Mouse (Mus musculus) neural tube, embryonic 11.5 days (tissue): Measurements from ENCODE around the gene Ndufb3. TPM values are rescaled to one million over a fixed set of nuclear protein-coding genes. Genes with fewer than 3 reads are reported as not detected.
"Not testable (repeated sequence)": the region's sequence is repeated elsewhere in the genome, so short reads cannot be mapped to it uniquely, and the experiment has no call there.

Source experiments
- ATAC-seq: fragments of 200-750 bp; cut with Nextera tagmentation; 2 replicates; pipeline ENCODE4 v1.8.0; 2017; ENCODE audit warnings: moderate number of reproducible peaks, mild to moderate bottlenecking, moderate TSS enrichment, moderate library complexity; ENCODE audit not compliant: insufficient read depth, low FRiP score, low TSS enrichment
- DNase-seq: peaks from one replicate; pipeline ENCODE4 v3.0.0-alpha.2; 2015; ENCODE audit warnings: low spot score
- H3K27ac ChIP-seq: fragments of 300-500 bp; sonication (generic); 2 replicates; pipeline ENCODE4 v1.5.1; 2014; ENCODE audit warnings: low read depth, mild to moderate bottlenecking, low read length
- H3K27me3 ChIP-seq: fragments of 300-500 bp; sonication (generic); 2 replicates; pipeline ENCODE4 v1.6.1; 2014; ENCODE audit warnings: mild to moderate bottlenecking, low read length, mixed read lengths; ENCODE audit not compliant: control insufficient read depth, insufficient read depth
- H3K36me3 ChIP-seq: fragments of 300-500 bp; sonication (generic); 2 replicates; pipeline ENCODE4 v1.6.1; 2014; ENCODE audit warnings: mild to moderate bottlenecking, low read length, moderate library complexity, mixed read lengths; ENCODE audit not compliant: control insufficient read depth, insufficient read depth
- H3K4me1 ChIP-seq: fragments of 300-500 bp; sonication (generic); 2 replicates; pipeline ENCODE4 v1.6.1; 2014; ENCODE audit warnings: low read length, mixed read lengths; ENCODE audit not compliant: control insufficient read depth, insufficient read depth
- H3K4me2 ChIP-seq: fragments of 300-500 bp; sonication (generic); 2 replicates; pipeline ENCODE4 v1.6.1; 2014; ENCODE audit warnings: low read depth, mild to moderate bottlenecking, moderate library complexity
- H3K4me3 ChIP-seq: fragments of 300-500 bp; sonication (generic); 2 replicates; pipeline ENCODE4 v1.5.1; 2014; ENCODE audit warnings: low read depth, low read length
- H3K9ac ChIP-seq: fragments of 300-500 bp; sonication (generic); 2 replicates; pipeline ENCODE4 v1.6.1; 2014; ENCODE audit warnings: mild to moderate bottlenecking, low read length
- H3K9me3 ChIP-seq: fragments of 300-500 bp; sonication (generic); 2 replicates; pipeline ENCODE4 v1.6.1; 2016; ENCODE audit warnings: low read length; ENCODE audit not compliant: control insufficient read depth
- WGBS: fragments of 180-500 bp; shearing (Covaris S2); extraction: QIAGEN DNeasy Blood & Tissue Kit; methylation state at CpG from one replicate; pipeline ENCODE4 v1.1.7; 2014; 5-methylcytosine and 5-hydroxymethylcytosine counted together
- polyA plus RNA-seq: library from polyadenylated mRNA; unstranded; fragments of >200 nt; fragmentation: Nextera tagmentation; extraction: Ambion mirVana; gene quantifications from 2 replicates; pipeline ENCODE4 v1.2.1, GENCODE M21; 2014

Ndufb3 gene
- polyA plus RNA-seq, 1 experiment from 2014 or later = 142 TPM

DNA sequence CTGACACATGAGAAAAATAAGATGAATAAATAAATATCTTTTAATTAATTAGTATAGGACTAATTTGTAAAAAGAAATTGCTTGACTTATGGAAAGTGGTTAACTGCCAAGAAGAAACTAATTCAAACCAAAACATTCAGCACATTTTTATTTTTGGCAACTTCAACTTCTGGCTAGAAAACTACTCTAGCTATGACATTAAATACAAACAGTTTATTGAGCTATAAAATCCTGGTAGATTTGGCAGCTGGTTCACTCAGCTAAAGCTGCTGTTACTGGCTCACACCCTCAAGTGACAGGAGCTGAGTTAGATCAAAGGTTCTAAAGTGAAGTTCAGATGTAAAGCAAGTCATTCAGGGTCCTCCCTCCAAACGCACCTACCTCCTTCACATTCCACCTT is 3.6 kb upstream of the Ndufb3 start:
- ATAC-seq (no peak), DNase-seq (no peak)
- H3K4me3 ChIP-seq = no peak overlapping the region
- no peaks in the 10 kb centered on the region for H3K36me3 ChIP-seq
- no peak overlapping the region for H3K9ac ChIP-seq
- no peaks in the 10 kb centered on the region for H3K27me3 ChIP-seq
- no peak overlapping the region for H3K4me2 ChIP-seq
- 78% methylated on average over 1 of the region's 1 CpGs for WGBS
- H3K4me1 ChIP-seq = no peaks in the 10 kb centered on the region
- H3K9me3 ChIP-seq = no peaks in the 10 kb centered on the region
- H3K27ac ChIP-seq = no peak overlapping the region

DNA sequence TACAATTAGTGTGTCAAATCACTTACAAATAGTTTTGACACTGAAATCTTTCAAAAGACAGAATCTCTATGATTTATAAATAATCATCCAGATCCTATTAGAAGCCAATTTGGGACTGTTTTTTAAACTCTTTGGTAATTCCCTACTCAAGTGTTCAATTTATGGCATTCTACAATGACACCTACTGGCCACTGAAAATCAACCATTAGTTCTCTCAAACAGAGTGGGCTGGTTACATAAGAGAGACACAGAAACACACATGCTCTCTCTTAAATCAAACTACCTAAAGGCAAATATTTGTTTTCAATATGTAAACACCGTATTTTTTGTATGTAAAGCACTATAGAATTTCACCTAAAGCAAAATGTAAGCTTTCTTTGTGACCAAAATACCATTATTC is 1.9 kb upstream of the Ndufb3 start:
- H3K9me3 ChIP-seq = no peaks in the 10 kb centered on the region
- H3K27ac ChIP-seq = no peak overlapping the region
- H3K4me3 ChIP-seq = no peak overlapping the region
- H3K9ac ChIP-seq = no peak overlapping the region
- H3K4me2 ChIP-seq = no peak overlapping the region
- no peak for ATAC-seq
- DNase-seq = no peak
- no peaks in the 10 kb centered on the region for H3K27me3 ChIP-seq
- no peaks in the 10 kb centered on the region for H3K4me1 ChIP-seq
- no peaks in the 10 kb centered on the region for H3K36me3 ChIP-seq
- WGBS = 85% methylated on average over 1 of the region's 1 CpGs

DNA sequence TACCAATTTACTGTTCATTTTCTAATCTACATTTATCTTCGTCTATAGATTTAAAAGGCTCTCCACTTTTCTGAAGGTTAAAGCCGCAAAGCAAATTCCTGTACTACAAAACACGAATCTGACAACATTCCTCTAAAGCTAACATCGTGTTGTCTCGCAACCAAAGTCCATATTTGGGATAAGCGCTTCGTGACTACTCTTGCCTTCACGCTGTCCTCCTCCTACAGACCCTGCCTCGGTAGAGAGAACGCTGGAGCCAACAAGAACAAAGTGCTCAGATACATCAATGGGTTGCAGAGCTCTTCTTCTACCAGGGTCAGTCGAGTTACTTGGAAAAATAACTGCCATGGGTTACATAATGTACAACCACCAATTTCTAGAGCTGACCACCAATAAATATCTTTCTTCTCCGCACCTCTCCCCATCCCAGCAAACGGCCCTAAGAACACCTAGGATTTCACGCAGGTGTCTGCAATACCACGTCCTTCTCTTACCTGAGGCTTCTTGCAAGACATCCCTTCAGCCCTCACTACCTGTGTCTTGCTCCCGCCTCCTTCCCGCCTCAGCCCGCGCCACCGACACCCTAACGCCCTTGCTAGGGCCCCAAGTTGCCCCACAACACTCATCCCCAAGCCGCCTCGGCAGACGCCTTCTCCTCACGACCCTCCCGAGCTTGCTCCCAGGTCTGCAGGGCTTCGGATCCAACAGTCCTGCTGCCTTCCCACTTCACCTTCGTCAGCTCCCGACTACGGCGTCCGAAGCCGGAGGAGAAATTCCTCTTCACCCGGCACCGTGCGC is 612 bp upstream of the Ndufb3 start:
- Histone ChIP-seq H3K9ac (peak overlapping the region; percentile 64), H3K4me1 (no peaks in the 10 kb centered on the region), H3K4me2 (peak overlapping the region; percentile 58), H3K9me3 (no peaks in the 10 kb centered on the region), H3K27me3 (no peaks in the 10 kb centered on the region), H3K4me3 (peak overlapping the region; percentile 78), H3K36me3 (no peaks in the 10 kb centered on the region), H3K27ac (no peak overlapping the region)
- 7% methylated on average over 35 of the region's 36 CpGs for WGBS
- DNase-seq (no peak), ATAC-seq (peak; percentile 77)

DNA sequence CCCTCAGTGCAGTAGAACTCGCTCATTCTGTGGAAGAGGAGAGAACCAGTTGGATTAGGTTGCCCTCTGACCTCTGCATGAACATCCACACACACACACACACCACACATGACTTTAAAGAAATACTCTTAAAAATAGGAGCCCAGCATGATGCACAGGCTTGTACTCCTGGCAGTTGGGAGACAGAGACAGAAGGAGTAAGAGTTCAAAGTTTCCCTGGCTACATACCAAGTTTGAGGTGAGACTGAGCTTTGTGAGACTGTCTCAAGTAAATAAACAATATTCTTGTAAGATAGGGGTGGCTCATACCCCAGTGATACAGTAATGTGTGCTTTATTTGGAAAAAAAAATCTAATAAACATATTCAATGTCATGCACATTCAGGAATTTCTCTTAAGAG is 1.3 kb downstream of the Ndufb3 start:
- WGBS = 100% methylated on average over 1 of the region's 1 CpGs
- DNase-seq (no peak), ATAC-seq (no peak)
- Histone ChIP-seq H3K36me3 (no peaks in the 10 kb centered on the region), H3K4me1 (no peaks in the 10 kb centered on the region), H3K9ac (no peak overlapping the region), H3K4me2 (no peak overlapping the region), H3K9me3 (no peaks in the 10 kb centered on the region), H3K27me3 (no peaks in the 10 kb centered on the region), H3K27ac (no peak overlapping the region), H3K4me3 (no peak overlapping the region)

DNA sequence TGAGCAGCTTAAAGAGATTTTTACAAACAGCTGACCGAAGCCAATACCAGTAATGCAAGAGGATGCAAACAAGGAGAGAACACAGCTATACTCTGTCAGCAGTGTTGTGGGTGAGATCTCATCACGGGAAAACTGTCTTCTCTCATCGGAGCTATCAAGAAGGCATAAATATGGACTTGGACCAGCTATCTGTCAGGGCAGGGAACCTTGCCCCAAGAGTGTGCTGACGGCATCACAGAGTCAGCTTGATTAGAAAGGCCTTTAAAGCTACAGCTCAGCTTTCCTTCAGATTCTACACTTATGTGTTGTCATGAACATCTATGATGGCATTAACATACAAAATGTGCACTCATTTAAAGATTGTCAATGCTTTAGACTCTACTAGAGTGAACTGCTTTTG is 16.5 kb downstream of the Ndufb3 start:
- no peaks in the 10 kb centered on the region for H3K4me1 ChIP-seq
- WGBS = 78% methylated on average over 4 of the region's 4 CpGs
- ATAC-seq = no peak

DNA sequence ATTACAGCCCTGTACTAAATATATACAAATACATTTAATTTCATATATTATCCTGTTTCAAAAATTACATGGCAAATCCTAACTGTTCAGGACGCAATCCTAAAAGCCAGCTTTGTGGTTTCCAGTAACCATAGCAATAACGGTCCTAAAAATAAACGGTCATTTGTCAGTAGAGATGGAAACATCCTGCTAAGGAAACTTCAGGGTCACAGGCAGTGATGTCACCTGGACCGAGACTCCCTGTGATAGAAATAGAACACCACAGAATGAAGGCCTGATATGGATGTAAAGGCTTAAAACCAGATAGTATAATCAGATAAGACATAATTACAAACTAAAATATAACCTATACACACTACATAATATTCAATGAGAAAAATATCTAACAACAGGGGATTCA is 17.6 kb downstream of the Ndufb3 start:
- Histone ChIP-seq H3K9me3 (no peaks in the 10 kb centered on the region), H3K36me3 (no peaks in the 10 kb centered on the region), H3K4me2 (no peak overlapping the region), H3K27ac (no peak overlapping the region), H3K4me1 (no peaks in the 10 kb centered on the region), H3K9ac (no peak overlapping the region), H3K4me3 (no peak overlapping the region), H3K27me3 (no peaks in the 10 kb centered on the region)
- 83% methylated on average over 4 of the region's 4 CpGs for WGBS
- no peak for DNase-seq
- ATAC-seq = no peak

More for the DNA sequence above, 16.5 kb downstream of the Ndufb3 start:
- no peak overlapping the region for H3K4me3 ChIP-seq
- H3K9ac ChIP-seq = no peak overlapping the region
- H3K9me3 ChIP-seq = no peaks in the 10 kb centered on the region
- no peaks in the 10 kb centered on the region for H3K36me3 ChIP-seq
- no peaks in the 10 kb centered on the region for H3K27me3 ChIP-seq
- DNase-seq = no peak
- H3K4me2 ChIP-seq = no peak overlapping the region
- no peak overlapping the region for H3K27ac ChIP-seq

DNA sequence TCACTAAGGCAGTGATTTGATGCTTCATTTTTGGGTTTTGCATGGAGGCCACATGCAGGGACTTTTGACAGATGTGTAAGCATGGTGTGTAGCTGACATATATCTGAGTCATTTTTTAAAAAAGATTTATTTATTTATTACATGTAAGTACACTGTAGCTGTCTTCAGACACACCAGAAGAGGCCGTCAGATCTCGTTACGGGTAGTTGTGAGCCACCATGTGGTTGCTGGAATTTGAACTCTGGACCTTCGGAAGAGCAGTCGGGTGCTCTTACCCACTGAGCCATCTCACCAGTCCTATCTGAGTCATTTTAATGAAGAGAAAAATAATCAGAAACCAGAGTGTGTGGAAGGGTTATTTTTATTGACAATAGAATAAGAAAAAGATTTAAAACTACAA is 23.4 kb downstream of the Ndufb3 start:
- not testable (repeated sequence) for H3K4me2 ChIP-seq
- WGBS = 93% methylated on average over 5 of the region's 5 CpGs

DNA sequence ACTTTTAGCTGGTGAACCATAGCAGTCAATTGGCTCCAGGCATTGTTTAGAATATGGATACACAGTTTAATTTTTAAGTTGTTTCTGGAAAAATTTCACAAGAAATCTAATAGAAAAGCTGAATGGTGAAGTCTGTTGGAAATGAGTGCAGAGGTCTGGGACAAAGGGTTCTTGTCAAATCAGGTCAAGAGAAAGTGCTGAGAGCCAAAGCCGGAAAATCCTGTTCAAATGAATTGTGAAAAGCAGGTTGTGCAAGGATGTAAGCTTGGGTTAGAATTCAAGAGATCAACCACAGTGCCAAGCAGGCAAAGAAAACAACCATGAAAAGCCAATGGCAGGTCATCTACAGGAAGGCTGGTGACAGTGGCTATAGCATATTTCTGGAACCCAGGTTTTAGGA is 24.0 kb downstream of the Ndufb3 start:
- WGBS = 84% methylated on average over 1 of the region's 1 CpGs

More for the DNA sequence above, 23.4 kb downstream of the Ndufb3 start:
- H3K36me3 ChIP-seq, H3K9me3 ChIP-seq, H3K9ac ChIP-seq, H3K4me3 ChIP-seq, H3K4me1 ChIP-seq, H3K27ac ChIP-seq, ATAC-seq, H3K27me3 ChIP-seq, DNase-seq: not testable (repeated sequence)

DNA sequence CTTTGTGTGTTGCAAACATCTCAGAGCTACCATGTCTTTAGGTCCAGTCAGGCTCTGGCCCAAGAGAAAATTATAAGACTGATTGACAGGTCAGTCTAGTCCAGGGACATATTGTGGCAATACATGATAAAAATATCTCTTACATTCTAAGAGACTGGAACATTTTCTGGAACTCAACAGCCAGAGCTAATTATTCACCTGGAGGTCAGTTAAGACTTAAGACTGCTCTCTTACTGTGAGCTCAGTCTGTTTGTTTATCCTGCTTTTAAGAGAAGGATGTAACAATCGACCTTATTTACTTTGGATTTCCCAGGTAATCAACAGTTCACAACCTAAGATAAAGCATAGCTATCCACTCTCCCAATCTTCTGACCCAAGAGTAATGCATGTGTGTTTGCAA is 24.4 kb downstream of the Ndufb3 start:
- H3K4me1 ChIP-seq = no peaks in the 10 kb centered on the region
- H3K27me3 ChIP-seq = no peaks in the 10 kb centered on the region
- H3K9ac ChIP-seq = no peak overlapping the region
- DNase-seq (no peak), ATAC-seq (no peak)
- no peak overlapping the region for H3K4me3 ChIP-seq
- no peak overlapping the region for H3K4me2 ChIP-seq
- WGBS = 49% methylated on average over 1 of the region's 1 CpGs
- H3K9me3 ChIP-seq = no peaks in the 10 kb centered on the region
- H3K27ac ChIP-seq = no peak overlapping the region
- no peaks in the 10 kb centered on the region for H3K36me3 ChIP-seq

More for the DNA sequence above, 24.0 kb downstream of the Ndufb3 start:
- DNase-seq (no peak), ATAC-seq (no peak)
- Histone ChIP-seq H3K9me3 (no peaks in the 10 kb centered on the region), H3K4me2 (no peak overlapping the region), H3K9ac (no peak overlapping the region), H3K4me1 (no peaks in the 10 kb centered on the region), H3K27me3 (no peaks in the 10 kb centered on the region), H3K27ac (no peak overlapping the region), H3K4me3 (no peak overlapping the region), H3K36me3 (no peaks in the 10 kb centered on the region)
